Mouse (Mus musculus): ENCODE results near the gene Fcer1g. TPM values are rescaled to one million over a fixed set of nuclear protein-coding genes. Genes with fewer than 3 reads are reported as not detected.

The Fcer1g gene
- polyA plus RNA-seq, 1 experiment from 2014 or later, result 38.7 TPM

DNA sequence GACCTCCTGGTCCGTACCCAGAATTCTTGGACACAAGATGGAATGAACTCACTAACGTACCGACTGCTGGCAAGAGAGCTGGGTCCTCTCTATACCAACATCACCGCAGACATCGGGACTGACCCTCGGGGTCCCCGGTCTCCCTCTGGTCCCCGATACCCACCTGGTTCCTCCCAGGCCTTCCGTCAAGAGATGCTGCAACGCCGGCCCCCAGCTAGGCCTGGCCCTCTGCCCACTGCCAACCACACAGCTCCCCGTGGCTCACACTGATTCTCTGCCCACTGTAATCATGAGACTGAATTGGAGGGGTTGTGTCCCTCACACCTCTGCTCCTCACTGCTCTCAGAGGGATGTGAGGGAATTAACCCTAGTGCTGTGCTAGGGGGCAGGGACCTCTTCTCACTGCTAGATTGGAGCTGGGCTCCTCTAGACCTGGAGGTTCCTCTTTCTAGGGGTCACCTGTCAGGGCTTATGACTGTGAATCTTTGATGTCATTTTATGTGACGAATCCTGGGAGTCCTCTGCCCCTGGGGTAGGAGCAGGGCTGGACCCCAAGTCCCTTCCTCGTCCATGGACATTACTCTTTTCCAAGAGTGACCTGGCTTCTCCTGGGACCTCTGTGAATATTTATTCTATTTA, 42.1 kb upstream of the Fcer1g start:
- H3K27me3 ChIP-seq, result no peaks in the 10 kb centered on the region
- no peak overlapping the region for H3K4me3 ChIP-seq
- no peak overlapping the region for H3K4me2 ChIP-seq
- WGBS, result 94% methylated on average over 14 of the region's 14 CpGs
- no peak overlapping the region for H3K9ac ChIP-seq
- no peaks in the 10 kb centered on the region for H3K9me3 ChIP-seq
- H3K27ac ChIP-seq (replicated peaks), result no peak overlapping the region
- ATAC-seq (ENCODE audit: low read depth), result no peak
- peaks cover 32% of the 10 kb centered on the region for H3K4me1 ChIP-seq (replicated peaks)
- H3K36me3 ChIP-seq, result peaks cover 72% of the 10 kb centered on the region

DNA sequence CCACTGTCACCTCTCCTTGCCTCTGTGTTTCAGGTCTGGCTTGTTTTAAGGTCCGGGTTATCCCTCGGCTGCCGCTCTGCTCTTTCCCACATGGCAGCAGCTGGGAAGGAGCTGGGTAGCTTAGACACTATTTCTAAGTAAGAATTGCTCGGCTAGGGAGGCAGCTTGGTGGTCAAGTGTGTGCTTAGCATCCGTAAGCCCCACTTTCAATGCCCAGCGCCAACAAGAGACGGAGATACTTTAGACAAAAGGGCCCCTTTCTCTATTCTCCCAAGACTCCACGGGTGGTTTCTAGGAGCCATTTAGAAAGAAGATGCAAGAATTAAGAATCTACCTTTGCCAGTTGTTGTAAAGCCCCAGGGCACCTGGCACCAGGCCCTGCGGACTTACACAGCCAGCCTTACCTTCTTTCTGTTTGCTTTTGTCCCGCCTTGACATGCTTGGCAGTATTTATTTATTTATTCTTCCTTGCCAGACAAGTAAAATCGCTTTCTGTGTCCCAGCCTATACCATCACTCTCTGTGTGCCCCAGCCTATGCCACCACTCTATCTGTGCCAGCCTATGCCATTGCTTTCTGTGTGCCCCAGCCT, 41.1 kb upstream of the Fcer1g start:
- ATAC-seq (ENCODE audit: low read depth), result no peak
- no peaks in the 10 kb centered on the region for H3K27me3 ChIP-seq
- no peak overlapping the region for H3K9ac ChIP-seq
- H3K4me3 ChIP-seq, result no peak overlapping the region
- H3K27ac ChIP-seq (replicated peaks), result no peak overlapping the region
- H3K4me2 ChIP-seq, result no peak overlapping the region
- WGBS, result 80% methylated on average over 11 of the region's 11 CpGs
- peaks cover 72% of the 10 kb centered on the region for H3K36me3 ChIP-seq
- no peaks in the 10 kb centered on the region for H3K9me3 ChIP-seq
- H3K4me1 ChIP-seq (replicated peaks), result peaks cover 34% of the 10 kb centered on the region

DNA sequence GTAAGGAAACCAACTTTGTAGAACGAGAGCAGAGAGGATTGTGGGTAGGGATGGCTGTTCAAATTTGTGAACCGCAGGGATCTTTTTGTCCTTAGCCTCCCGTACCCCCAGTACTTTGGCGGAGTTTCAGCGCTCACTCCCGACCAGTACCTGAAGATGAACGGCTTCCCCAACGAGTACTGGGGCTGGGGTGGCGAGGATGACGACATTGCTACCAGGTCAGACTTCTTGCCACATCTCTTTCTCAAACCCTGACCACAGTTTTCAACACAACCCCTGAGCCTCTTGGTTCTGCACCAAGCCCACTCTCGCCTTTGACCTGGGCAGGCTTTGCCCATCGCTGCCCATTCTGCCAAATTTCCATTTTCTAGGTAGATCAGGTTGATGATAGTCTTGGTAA, 40.0 kb upstream of the Fcer1g start:
- H3K4me1 ChIP-seq (replicated peaks), result peaks cover 32% of the 10 kb centered on the region
- H3K36me3 ChIP-seq, result peaks cover 72% of the 10 kb centered on the region
- no peaks in the 10 kb centered on the region for H3K9me3 ChIP-seq
- no peak for ATAC-seq (ENCODE audit: low read depth)
- 89% methylated on average over 12 of the region's 12 CpGs for WGBS
- no peak overlapping the region for H3K4me2 ChIP-seq
- no peak overlapping the region for H3K4me3 ChIP-seq
- no peak overlapping the region for H3K27ac ChIP-seq (replicated peaks)
- H3K9ac ChIP-seq, result no peak overlapping the region
- no peaks in the 10 kb centered on the region for H3K27me3 ChIP-seq

DNA sequence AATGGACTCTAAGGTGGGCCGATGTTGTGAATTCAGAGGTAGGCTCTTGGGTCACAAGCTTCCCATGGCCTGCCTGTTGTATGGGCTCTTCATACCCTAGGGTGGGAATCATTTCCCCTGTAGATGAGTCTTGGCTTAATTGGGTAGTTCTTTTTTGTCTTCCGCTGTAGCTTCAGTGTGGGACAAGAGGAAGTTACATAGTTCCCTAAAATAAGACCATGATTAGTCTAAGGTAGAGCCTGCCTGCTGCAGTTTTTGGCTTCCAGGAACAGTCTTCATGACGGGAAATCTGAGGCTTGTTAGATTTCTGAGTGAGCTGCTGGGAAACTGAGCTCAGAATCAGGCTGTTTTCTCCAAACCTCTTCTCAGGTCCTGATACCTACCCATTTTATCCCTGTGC, 37.9 kb upstream of the Fcer1g start:
- H3K9me3 ChIP-seq, result no peaks in the 10 kb centered on the region
- peaks cover 55% of the 10 kb centered on the region for H3K36me3 ChIP-seq
- H3K4me3 ChIP-seq, result no peak overlapping the region
- no peaks in the 10 kb centered on the region for H3K27me3 ChIP-seq
- 0 out of 2 replicates have a peak overlapping the region, but pooled peaks have one; percentile 88 for H3K9ac ChIP-seq
- no peak for ATAC-seq (ENCODE audit: low read depth)
- 94% methylated on average over 3 of the region's 3 CpGs for WGBS
- peaks cover 32% of the 10 kb centered on the region for H3K4me1 ChIP-seq (replicated peaks)
- H3K27ac ChIP-seq (replicated peaks), result no peak overlapping the region
- H3K4me2 ChIP-seq, result peak overlapping the region; percentile 98

- ATAC-seq (ENCODE audit: low read depth), result no peak
- no peaks in the 10 kb centered on the region for H3K9me3 ChIP-seq
- peak overlapping the region; percentile 98 for H3K4me2 ChIP-seq
- peaks cover 32% of the 10 kb centered on the region for H3K4me1 ChIP-seq (replicated peaks)
- H3K36me3 ChIP-seq, result peaks cover 50% of the 10 kb centered on the region
- H3K27me3 ChIP-seq, result no peaks in the 10 kb centered on the region
- peak overlapping the region; percentile 88; the same call in 1 of the 2 replicates for H3K4me3 ChIP-seq
- H3K9ac ChIP-seq, result 0 out of 2 replicates have a peak overlapping the region, but pooled peaks have one; percentile 88
- no peak overlapping the region for H3K27ac ChIP-seq (replicated peaks)
- WGBS, result 77% methylated on average over 10 of the region's 10 CpGs
Observed at GRCm38 (mm10) chr1:171271622-171272021, 37.5 kb upstream of the Fcer1g start.

DNA sequence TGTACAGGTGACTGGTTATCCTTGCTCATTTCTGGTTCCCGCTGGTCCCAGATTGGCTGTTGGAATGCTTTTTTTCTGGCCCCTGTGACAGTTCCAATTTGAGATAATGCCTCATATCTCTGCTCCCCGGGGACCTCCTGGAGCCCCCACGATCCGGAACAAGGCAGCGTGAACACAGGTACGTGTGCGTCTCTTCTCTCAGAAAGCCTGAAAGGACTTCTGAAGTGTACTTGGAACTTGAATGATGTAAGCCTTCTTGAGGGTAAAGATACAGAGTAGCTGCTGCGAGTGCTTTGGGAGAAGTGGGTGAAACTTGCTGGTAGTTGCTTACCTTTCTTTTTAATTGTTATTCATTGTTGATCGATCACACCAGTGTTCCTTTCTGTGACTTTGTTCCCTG, 37.0 kb upstream of the Fcer1g start:
- no peak for ATAC-seq (ENCODE audit: low read depth)
- Histone ChIP-seq H3K27me3 (no peaks in the 10 kb centered on the region), H3K4me1 (replicated peaks) (peaks cover 28% of the 10 kb centered on the region), H3K27ac (replicated peaks) (no peak overlapping the region), H3K4me3 (peak overlapping the region; percentile 88), H3K36me3 (peaks cover 46% of the 10 kb centered on the region), H3K9ac (peak overlapping the region; percentile 88), H3K9me3 (no peaks in the 10 kb centered on the region), H3K4me2 (peak overlapping the region; percentile 98)
- 56% methylated on average over 9 of the region's 9 CpGs for whole genome bisulfite sequencing

- Histone ChIP-seq H3K9me3 (no peaks in the 10 kb centered on the region), H3K27me3 (no peaks in the 10 kb centered on the region), H3K36me3 (peaks cover 40% of the 10 kb centered on the region), H3K4me3 (peak overlapping the region; percentile 88), H3K4me1 (replicated peaks) (peaks cover 26% of the 10 kb centered on the region), H3K27ac (replicated peaks) (no peak overlapping the region), H3K9ac (peak overlapping the region; percentile 88), H3K4me2 (peak overlapping the region; percentile 98)
- under 1% methylated on average over 19 of the region's 19 CpGs for WGBS
- peak; percentile 74 for ATAC-seq (ENCODE audit: low read depth)
Observed at GRCm38 (mm10) chr1:171270573-171270900, 36.4 kb upstream of the Fcer1g start.

GRCm38 (mm10) chr1:171269848-171270572, 35.8 kb upstream of the Fcer1g start, which contains the start of gene B4galt3:
TSS of gene B4galt3 (plus strand) at chr1:171270328.
- peak within 1 kb of the TSS; percentile 64 for H3K27ac ChIP-seq (replicated peaks)
- peaks cover 34% of the 10 kb centered on the region for H3K36me3 ChIP-seq
- 3% methylated on average over 36 of the region's 36 CpGs for WGBS
- peak; percentile 93 for ATAC-seq (ENCODE audit: low read depth)
- peak within 1 kb of the TSS; percentile 88 for H3K9ac ChIP-seq
- no peaks in the 10 kb centered on the region for H3K27me3 ChIP-seq
- H3K4me1 ChIP-seq (replicated peaks), result peaks cover 26% of the 10 kb centered on the region
- H3K4me2 ChIP-seq, result peak within 1 kb of the TSS; percentile 98
- peak within 1 kb of the TSS; percentile 88 for H3K4me3 ChIP-seq
- no peaks in the 10 kb centered on the region for H3K9me3 ChIP-seq

- H3K4me3 ChIP-seq, result no peak overlapping the region
- H3K4me2 ChIP-seq, result no peak overlapping the region
- no peak for ATAC-seq (ENCODE audit: low read depth)
- no peaks in the 10 kb centered on the region for H3K9me3 ChIP-seq
- H3K4me1 ChIP-seq (replicated peaks), result peaks cover 26% of the 10 kb centered on the region
- no peak overlapping the region for H3K9ac ChIP-seq
- no peak overlapping the region for H3K27ac ChIP-seq (replicated peaks)
- H3K36me3 ChIP-seq, result peaks cover 18% of the 10 kb centered on the region
- 64% methylated on average over 1 of the region's 1 CpGs for WGBS
- no peaks in the 10 kb centered on the region for H3K27me3 ChIP-seq
Observed at GRCm38 (mm10) chr1:171268341-171268740, 34.2 kb upstream of the Fcer1g start.

DNA sequence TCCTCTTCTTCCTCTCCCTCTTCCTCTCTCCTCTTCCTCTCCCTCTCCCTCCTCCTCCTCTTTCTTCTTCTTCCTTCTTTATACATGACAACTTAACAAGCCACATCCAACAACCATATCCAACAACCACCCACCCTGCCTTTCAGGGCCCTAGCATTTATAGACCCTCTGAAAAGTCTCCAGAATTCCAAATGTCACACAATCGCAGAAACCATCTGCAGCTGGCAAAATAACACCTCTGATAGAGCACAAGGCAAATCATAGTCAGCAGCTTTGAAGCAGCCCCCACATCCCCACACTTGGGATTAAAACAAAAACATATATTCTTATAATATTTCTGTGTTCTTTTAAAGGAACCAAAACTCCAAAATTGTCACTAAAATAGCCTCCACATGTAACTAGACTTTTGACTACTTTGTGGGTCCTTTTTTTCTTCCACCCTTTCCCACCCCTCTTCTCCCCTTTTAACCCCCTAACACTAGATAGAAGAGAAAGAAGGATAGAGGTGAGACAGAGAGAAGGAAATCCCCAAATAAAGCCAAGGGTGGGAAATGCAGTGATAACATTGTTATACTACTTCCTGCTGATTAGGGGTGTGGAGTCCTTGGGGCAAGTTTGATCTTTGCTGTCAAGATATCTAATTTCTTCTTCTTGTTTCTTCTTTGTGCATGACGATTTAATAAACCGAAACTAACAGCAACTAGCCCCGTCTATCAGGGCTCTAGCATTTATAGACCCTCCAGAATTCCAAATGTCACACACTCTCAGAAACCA, 32.0 kb upstream of the Fcer1g start:
- no peak overlapping the region for H3K4me2 ChIP-seq
- WGBS, result 77% methylated on average over 4 of the region's 4 CpGs
- no peak overlapping the region for H3K9ac ChIP-seq
- no peaks in the 10 kb centered on the region for H3K36me3 ChIP-seq
- H3K27ac ChIP-seq (replicated peaks), result no peak overlapping the region
- H3K4me3 ChIP-seq, result no peak overlapping the region
- H3K9me3 ChIP-seq, result no peaks in the 10 kb centered on the region
- no peaks in the 10 kb centered on the region for H3K27me3 ChIP-seq
- no peak for ATAC-seq (ENCODE audit: low read depth)
- peaks cover 22% of the 10 kb centered on the region for H3K4me1 ChIP-seq (replicated peaks)

- H3K27ac ChIP-seq (replicated peaks), result peak overlapping the region; percentile 87
- 87% methylated on average over 3 of the region's 3 CpGs for WGBS
Observed at GRCm38 (mm10) chr1:171263666-171264461, 29.7 kb upstream of the Fcer1g start.

More at GRCm38 (mm10) chr1:171263666-171264461, 29.7 kb upstream of the Fcer1g start:
- H3K4me3 ChIP-seq, result no peak overlapping the region
- no peak overlapping the region for H3K9ac ChIP-seq
- peak; percentile 2; the same call in 1 of the 2 replicates for ATAC-seq (ENCODE audit: low read depth)
- H3K4me1 ChIP-seq (replicated peaks), result peaks cover 9% of the 10 kb centered on the region
- no peaks in the 10 kb centered on the region for H3K36me3 ChIP-seq
- H3K9me3 ChIP-seq, result no peaks in the 10 kb centered on the region
- no peaks in the 10 kb centered on the region for H3K27me3 ChIP-seq
- peak overlapping the region; percentile 56 for H3K4me2 ChIP-seq

Measured in neural tube, embryonic 13.5 days (tissue).